Mouse (Mus musculus) bone marrow macrophage, adult 2 months (primary cell): ENCODE data around the gene Tgfb2.

Experiments used
- CTCF ChIP-seq: IDR thresholded peaks from 2 replicates; pipeline ENCODE4 v1.5.1; 2012; ENCODE audit warnings: low read depth, mild to moderate bottlenecking, low read length, moderate library complexity
- POLR2A ChIP-seq: IDR thresholded peaks from 2 replicates; pipeline ENCODE4 v1.6.1; 2012; ENCODE audit warnings: mild to moderate bottlenecking, low read depth, low read length, borderline replicate concordance

- TF ChIP-seq CTCF (no peak), POLR2A (no peak)
Observed at GRCm38 (mm10) chr1:186714215-186714614, 8.4 kb upstream of the Tgfb2 start.
